Mouse (Mus musculus) embryo, embryonic 9.5 days (tissue): ENCODE results near the gene Fnip2.
"Not testable (repeated sequence)": the region's sequence is repeated elsewhere in the genome, so short reads cannot be mapped to it uniquely, and the experiment has no call there.

Experiments used
- DNase-seq: peaks from one replicate; pipeline ENCODE4 v3.0.0-alpha.2; 2017; ENCODE audit errors: extremely low spot score

Gene Fnip2

DNA sequence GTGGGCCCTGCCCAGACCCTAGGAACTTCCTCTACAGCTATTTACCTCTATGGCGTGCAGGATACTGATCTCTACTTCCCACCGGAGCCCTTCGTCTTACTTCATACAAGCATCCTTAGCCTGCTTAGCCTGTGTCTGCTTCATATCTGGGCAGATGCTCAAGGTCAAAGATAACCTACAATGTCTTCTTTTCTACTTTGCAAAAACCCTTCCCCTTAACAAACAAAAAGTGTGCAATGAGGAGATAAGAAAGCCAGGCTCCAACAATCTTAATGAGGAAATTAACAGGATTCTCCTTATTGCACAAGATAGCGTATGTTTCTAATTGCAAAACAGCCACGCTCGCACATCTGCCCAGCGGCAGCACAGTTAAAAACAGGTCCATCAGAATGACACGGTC is 89.2 kb downstream of the Fnip2 start:
- no peak for DNase-seq

DNA sequence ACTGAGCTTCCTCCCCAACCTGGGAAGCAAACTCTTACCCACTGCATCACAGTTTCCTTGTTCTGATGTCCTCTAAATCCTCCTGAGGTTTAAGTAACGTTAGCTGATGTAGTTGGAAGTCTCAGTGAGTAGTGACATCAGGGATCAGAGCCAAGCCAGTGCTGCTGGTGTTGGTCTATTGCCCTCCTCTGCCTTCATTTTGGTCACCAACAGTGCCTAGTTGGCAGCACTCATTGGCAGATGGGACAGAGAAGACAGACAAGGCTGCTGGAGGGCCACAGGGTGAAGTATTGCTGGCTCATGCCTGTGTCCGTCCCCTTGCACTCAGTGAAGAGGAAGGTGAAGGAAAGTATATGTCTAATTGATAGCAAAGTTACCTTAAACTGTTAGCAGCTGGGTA is 91.6 kb downstream of the Fnip2 start:
- no peak for DNase-seq

DNA sequence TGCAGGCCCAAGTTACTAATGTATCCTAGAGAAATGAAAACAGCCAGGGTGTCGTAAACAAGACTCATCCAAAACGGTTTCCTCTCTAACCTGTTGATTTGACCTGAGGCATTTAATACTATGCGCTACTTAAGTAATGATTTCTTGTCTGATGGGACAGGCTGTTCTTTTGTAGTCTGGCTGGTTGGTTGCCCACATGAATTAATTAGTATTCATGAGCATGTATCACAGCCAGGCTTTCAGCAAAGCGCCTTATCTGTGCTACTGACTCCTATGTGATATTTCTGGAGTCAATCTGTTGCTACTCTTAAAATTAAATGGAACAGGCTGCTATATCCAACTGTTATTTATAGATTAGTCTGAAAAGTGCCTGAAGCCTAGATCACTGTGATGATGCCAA is 92.7 kb downstream of the Fnip2 start:
- no peak for DNase-seq

DNA sequence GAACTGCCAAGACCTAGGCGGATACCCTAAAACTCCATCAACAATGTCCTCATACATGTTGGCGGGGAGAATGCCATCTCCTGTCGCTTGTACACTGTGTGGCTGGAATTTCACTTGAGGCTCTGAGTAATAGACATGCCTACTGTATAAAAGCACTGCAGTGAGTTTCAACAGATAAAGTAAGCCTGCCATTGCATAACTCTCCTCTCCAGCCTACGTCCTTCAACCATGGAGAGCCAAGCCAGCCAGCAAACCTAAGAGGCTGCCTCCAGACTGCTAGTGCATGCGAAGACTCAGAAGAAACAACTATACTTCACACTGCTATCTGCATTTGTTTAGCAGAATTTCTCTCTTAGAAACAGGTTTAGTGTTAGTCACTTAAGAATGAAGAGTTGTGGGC is 95.2 kb downstream of the Fnip2 start:
- DNase-seq, result no peak

DNA sequence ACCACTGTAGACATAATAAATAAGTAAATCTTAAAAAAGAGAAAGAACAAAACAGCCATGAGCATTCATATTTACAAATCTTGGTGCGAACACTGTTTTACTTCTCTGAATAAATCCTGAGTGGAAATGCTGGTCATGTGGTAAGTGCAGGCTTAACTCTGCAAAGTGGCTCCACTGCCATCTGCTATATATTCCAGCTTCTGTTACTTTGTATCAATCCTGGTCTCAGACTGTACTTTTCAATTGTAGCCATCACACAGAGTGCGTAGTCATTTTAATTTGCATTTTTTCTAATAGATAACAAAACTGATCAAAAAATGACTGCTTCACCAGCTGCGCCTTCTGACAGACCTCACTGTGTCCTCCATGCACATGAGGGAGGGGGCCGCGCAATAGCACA is 98.2 kb downstream of the Fnip2 start:
- no peak for DNase-seq

DNA sequence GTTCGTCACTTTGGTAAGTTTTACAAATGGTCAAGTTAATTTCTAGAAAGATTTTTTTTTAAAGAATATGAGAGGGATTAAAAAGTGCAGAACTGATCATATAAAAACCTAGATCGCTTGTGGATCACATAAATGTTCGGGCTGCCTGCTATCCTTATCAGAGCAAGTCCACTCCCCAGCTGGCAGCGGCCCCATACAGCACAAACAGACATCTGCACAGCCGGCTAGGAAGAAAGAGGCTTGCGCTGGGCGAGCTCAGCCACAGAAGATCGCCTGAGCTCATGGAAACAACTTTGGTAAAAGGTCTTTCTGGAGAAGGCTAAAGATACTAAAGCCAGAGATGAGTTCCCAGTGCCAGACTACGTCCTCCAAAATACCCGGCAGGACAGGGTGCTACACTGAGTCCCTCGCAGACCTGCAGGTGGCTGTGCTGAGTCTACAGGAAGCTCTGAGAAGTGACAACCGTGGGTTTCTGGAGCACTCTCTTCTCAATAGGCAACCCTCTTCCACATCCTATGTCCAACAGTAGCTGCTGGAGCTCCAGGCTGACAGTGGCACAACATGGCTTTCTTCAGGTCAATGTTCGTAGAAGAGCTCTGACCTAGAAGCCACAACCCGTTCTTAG is 108.8 kb downstream of the Fnip2 start:
- DNase-seq, result no peak

DNA sequence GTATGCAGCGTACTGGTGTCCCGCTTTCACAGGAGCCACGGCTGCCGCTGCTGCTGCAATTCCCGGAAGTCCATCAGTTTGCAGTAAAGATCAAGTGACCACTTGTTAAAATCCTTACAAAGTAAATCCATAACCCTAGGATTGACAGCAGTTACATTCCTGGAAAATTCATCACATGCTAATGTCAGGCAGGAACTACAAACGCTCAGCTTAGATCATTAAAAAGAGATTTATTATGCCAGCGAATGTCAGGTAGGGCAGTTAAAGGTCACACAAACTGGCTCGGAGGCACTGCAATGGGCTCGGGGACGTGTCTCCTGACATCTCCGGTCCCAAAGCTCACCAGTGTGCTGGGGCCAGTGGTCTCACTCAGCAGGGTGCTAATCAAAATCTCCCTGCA is 111.8 kb downstream of the Fnip2 start:
- DNase-seq, result peak; percentile 32

DNA sequence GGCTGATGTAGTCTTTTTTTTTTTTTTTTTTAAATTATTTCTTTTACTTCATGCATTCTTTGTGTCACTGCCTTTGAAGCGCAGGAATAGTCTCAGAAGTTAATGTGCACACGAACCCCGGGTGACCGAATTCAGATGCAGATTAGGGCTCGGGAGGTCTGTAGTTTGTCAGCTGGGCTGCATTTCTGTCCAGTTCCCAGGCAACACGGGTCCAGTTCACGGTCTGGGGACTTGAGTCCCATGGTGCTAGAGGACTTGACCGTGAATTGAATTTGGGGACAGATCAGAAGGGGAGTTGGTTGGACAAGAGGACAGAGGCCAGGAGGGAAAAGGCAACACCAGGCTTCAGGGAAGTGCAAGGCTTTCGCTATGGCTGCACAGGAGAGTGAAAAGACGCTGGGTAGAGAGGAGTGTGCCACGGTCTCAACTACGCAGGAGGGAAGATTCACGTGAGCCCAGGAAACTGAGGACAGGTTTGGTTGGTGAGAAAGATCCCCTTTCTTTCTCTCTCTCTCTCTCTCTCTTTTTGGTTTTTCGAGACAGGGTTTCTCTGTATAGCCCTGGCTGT is 114.8 kb downstream of the Fnip2 start:
- peak; percentile 23 for DNase-seq

DNA sequence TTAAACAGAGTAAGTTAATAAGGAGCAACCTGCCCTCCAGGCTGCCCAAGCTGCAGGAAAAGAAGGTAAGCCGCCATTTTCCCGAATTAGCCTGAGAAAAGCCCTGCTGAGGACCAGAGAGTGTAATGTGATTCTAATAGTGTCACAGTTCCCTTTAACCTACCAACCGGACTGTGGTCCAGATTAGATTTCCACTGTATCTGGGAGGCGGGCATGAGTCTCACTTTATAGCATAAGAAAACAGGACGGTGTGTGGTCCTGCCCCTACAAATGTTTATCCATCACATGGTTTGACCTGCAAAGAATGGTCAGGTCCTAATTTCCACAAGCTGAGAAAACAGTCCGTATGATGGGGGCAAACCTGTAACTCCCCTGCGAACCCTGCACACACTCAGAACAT is 118.2 kb downstream of the Fnip2 start:
- no peak for DNase-seq

DNA sequence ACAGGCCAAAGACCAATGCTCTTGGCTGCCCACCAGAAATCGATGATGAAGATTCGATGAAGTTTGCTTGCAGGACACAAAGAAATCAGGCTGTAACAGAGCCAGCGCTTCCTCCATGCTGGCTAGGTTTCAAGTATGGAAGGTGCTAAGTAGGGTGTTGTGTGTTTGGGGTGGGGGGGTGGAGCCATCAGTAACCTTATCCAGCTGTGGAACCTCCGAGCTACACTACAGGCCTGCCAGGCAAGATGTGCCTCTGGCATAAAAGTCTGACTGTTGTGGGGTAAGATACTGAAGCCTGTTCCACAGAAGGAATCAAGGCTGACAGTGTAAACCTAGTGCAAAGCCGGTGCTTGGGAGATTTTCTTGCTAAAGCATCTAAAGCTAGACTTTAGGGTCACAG is 119.2 kb downstream of the Fnip2 start:
- DNase-seq, result no peak

DNA sequence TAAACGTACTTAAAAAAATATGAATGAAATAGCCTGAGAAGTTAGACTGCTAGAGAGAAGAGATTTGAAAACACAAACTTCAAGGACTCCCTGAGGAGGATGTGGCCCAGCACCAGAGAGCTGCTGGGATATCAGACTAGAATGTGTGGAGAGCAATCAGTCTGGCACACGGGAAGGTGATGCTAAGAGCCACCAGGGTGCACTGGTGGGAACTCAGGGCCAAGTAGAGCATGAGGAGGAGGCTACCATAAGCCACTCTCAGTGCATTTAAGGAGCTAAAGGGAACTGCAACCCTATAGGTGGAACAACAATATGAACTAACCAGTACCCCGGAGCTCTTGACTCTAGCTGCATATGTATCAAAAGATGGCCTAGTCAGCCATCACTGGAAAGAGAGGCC is 120.9 kb downstream of the Fnip2 start:
- not testable (repeated sequence) for DNase-seq

DNA sequence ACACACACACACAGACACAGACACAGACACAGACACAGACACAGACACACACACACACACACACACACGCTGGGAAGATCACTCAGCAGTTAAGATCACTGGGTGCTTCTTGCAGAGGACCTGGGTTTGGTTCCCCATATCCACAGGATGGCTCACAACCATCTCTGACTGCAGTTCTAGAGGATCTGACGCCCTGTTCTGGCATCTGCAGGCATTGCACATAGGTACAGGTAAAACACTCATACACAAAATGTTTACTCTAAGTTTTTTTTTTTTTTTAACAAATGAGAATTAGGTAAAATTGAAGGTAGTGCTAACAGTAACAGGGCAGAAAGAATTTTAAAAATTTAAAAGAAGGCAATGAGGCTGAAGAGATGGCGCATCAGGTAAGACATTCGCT is 121.5 kb downstream of the Fnip2 start:
- DNase-seq, result no peak

DNA sequence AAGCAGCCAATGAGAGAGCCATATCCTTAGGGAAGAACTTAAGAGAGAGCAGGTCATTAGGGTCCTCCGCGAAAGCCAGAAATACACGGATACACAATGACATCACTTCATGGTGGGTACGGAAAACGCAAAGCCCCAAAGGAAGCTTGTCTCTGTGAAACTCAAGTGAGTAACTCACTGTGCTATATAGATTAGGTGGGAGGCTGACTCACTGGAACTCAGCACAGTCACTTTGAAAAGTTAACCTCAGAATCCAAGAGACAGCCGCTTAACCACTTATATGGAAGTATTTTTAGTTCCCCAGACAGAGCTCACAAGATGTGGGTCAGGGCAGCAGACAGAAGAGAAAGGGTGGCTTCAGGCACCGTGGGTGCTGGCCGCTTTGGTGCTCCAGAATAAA is 122.6 kb downstream of the Fnip2 start:
- DNase-seq, result no peak

DNA sequence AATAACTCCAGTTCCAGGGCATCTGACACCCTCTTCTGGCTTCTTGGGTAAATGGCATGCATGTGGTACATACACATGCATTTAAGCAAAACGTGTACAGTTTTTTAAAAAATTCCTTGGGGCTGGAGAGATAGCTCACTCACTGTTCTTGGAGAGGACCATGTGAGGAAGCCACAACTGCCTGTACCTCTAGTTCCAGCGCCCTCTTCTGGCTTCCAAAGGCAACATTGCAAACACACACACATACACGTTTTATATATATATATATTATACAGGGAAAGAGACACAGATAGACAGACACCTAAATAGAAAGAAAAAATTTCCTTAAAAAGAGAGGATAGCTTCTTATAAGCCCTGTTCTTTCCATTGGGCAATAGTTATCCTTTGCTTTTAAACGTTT is 123.7 kb downstream of the Fnip2 start:
- no peak for DNase-seq

DNA sequence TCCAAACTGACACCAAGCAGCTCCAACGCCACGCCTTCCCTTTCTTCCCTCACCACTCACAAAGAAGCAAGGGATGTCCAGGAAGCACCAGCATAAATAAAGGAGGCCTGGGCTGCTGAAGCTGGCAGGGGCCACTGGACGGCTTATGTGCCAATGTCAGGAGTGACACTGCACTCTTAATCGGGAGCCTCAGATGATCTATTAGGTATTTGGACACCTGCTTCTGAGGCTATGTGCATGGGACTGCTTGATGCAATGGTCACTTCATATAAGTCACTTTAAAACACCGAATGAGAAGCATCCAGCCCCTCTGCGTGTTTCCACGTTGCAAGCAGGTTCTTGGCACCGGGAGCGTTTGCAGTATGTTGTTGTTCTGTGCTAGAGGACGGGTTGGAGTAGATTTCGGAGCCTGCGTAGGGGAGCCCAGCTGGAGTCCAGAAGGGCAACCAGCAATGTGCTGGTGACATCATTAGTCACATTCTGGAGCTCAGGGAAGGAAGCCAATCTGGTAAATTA is 126.6 kb downstream of the Fnip2 start:
- DNase-seq, result no peak

DNA sequence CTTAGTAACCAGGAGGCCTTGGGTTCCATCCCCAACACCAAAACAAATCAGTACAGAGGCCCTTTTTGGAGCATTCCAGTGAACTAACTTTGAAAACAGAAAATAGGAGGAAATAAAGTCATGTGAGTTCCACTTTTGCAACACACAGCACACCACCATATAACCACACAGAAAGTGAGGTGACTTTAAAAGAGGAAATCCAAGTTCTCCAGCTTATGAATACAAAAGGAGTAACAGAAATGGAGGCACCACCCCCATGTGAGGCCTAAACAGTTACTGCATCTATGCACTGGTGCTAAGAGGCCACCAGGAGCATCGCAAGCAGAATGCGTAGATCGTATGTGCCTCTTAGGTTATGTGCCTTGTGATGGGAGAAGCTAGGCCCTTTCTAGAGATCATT is 129.3 kb downstream of the Fnip2 start:
- no peak for DNase-seq

DNA sequence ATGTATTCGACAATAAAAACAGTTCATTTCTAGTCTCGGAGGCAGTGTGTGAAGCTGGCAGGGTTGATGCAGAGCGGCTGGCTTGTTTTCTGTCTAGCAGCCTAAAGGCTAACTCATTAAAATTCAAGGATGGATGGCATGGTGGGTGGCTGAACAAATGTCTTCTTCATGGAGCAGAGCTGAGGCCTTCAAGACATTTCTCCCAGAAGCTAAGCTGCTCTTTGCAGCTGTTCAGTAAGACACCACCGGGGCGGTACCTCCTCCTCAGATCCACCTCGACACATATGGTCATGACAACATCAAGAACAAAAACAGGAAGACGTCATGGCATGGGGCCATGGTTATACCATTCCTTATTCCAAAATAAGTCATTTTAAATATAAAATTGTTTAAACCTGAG is 131.4 kb downstream of the Fnip2 start:
- DNase-seq, result no peak

DNA sequence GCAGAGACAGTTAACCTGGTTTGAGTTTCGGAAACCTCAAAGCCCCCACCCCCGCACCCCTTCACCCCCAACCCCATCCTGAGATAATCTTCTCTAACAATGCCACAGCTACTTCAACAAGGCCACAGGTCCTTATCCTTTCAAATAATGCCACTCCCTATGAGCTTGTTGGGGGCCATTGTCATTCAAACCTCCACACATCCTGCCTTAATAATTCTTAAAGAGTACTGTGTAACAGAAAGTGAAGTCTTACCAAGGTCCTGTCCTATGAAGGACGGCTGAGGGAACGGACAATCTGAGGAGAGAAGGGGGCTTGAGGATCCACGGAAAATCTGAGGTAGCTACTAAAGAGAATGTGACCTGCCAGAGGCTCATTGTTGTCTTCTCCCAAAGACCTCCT is 132.6 kb downstream of the Fnip2 start:
- DNase-seq, result no peak

DNA sequence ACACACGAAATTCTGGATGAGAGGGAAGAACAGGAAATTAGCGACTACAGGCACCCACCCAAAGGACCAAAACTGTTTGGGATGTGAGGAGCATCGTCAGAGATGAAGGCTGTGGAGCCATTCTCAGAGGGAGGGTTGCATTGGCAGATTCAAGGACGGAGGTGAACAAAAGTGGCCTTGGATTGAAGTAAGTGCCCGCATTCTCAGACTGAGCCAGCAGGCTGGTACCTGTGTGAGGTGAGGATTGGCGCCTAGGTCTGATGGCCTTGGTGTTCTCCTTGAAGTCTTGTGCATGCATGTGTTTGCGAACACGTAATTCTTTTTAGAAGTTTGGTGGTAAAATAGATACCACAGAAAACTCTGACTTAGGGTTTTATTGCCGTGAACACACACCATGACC is 133.2 kb downstream of the Fnip2 start:
- DNase-seq, result no peak

DNA sequence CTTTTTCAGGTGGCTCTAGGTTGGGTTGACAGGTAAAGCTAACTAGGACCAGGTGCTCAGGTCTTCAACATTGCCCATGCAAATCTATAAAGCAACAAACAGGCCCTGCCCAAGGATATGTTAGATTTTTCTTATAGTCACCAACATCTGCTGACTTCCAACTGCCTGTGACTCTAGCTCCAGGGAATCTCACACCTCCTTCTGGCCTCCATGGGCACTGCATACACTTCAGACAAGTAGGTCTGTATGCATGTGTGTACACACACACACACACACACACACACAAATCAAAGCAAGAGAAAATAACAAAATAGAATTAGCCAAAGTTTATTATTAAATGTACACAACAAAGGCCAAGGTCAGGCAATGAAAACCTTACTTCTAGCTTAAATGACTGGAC is 134.0 kb downstream of the Fnip2 start:
- DNase-seq, result no peak

DNA sequence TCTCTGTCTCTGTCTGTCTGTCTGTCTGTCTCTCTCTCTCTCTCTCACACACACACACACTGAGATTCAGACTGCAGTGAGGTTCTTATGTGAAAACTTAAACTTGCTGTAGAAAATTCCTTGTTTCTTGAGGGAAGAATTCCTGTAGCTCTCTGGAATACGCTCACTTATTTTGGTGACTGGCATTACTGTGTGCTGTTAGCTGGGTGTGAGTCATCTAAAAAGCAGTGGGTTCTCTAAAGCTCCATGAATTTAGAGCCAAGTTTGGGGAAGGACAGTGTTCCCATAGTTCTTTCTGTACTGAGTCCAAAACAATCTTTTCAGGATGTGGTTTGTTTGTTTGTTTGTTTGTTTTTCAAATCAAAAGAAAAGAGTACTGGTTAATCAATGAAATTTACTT is 142.2 kb downstream of the Fnip2 start:
- no peak for DNase-seq

DNA sequence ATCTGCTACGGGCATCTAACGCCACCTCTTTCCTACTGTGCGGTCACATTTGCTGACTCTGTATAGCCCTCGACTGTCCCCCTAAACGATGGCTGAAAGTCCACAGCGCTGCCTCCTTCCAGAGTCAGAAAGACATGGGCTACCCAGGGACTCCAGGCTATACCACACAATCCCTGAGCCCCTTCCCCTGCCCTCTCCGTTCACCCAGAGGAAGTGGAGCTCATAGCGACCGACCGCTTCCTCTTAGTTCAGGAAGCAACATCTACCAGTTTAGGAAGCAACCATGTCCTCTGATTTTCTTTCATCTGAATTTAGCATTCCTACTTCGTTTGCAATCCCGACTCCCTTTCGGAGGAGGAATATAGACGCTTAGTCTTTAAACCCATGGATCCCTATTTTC is 148.7 kb downstream of the Fnip2 start:
- no peak for DNase-seq

DNA sequence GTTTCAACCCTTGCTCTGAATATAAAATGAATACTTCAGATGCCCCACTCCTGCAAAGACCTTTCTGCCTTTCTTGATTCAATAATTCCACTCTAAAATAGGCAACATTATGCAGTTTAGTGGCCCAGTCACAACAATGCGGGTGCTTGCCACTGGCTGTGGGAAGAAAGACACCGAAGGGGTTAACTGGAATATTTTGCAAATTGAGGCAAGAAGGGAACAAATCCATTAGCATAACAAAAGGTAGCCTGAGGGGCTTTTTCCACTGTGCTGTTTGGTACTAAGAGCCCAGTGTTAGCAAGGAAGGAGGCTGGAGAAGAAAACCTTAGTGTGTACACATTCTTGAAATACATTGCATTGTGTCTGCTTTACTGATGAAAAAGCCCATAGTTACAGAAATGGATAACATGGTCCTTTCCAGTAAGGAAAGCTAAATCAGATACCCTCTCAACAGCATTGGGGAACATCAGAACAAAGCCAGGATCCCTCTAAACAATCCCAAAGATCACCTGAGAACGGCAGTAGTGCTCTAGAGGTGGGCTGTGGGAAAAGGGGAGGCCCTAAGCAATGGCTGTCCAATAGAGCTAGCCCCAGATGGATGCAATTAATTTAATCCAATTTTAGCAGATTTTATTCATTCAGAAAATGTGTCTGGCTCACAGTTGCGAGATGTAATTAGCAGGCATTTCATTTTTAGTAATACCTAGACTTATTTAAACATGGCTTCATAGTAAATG is 150.5 kb downstream of the Fnip2 start:
- DNase-seq, result peak; percentile 31
